Mouse (Mus musculus) liver, postnatal 0 days (tissue): ENCODE measurements at regions not wholly inside any gene's neighbourhood (a gene's known extent, or its start where the extent isn't known, plus 50 kb on each side); places are given as distances from the start of the nearest gene placed in this dataset.

Source experiments
- CTCF ChIP-seq: sonication (generic); IDR thresholded peaks from 2 replicates; pipeline ENCODE4 v1.5.1; 2016; ENCODE audit warnings: antibody characterized with exemption, low read depth
- EP300 ChIP-seq: IDR thresholded peaks from 2 replicates; pipeline ENCODE4 v1.6.1; 2016; ENCODE audit warnings: antibody characterized with exemption, low read depth, mild to moderate bottlenecking

- TF ChIP-seq CTCF: no peak
- TF ChIP-seq EP300: no peak
Observed at GRCm38 (mm10) chr4:34264431-34264830, 214.4 kb upstream of the Spaca1 start.
